Mouse (Mus musculus) R1 (cell line): ENCODE data around the gene Prune1.
"Not testable (repeated sequence)": the region's sequence is repeated elsewhere in the genome, so short reads cannot be mapped to it uniquely, and the experiment has no call there.

Experiments used
- DNase-seq: peaks from one replicate; pipeline ENCODE4 v3.0.0-alpha.2; 2018; ENCODE audit warnings: low read depth, low spot score

Gene Prune1

GRCm38 (mm10) chr3:95213609-95213975 lies 68.3 kb downstream of the Prune1 start:
- DNase-seq = no peak

- not testable (repeated sequence) for DNase-seq
Measured at GRCm38 (mm10) chr3:95212889-95213608, 68.8 kb downstream of the Prune1 start.

GRCm38 (mm10) chr3:95210585-95210984 lies 71.3 kb downstream of the Prune1 start:
- no peak for DNase-seq

GRCm38 (mm10) chr3:95208286-95208685 lies 73.6 kb downstream of the Prune1 start:
- DNase-seq = no peak

- DNase-seq = no peak
Measured at GRCm38 (mm10) chr3:95203880-95204279, 78.0 kb downstream of the Prune1 start.
